Mouse (Mus musculus) stomach, embryonic 15.5 days (tissue): ENCODE results near the gene Dis3l2. TPM values are rescaled to one million over a fixed set of nuclear protein-coding genes. Genes with fewer than 3 reads are reported as not detected.

Experiments used
- ATAC-seq: fragments of 200-750 bp; cut with Nextera tagmentation; 2 replicates; pipeline ENCODE4 v1.8.0; 2017; ENCODE audit warnings: low read depth, moderate number of reproducible peaks, moderate TSS enrichment; ENCODE audit not compliant: insufficient read depth, low FRiP score
- H3K27ac ChIP-seq: fragments of 300-500 bp; sonication (generic); 2 replicates; pipeline ENCODE4 v1.5.1; 2015; ENCODE audit warnings: mild to moderate bottlenecking, inconsistent platforms
- H3K27me3 ChIP-seq: fragments of 300-500 bp; sonication (generic); replicated peaks from 2 replicates; pipeline ENCODE4 v1.6.1; 2015; ENCODE audit warnings: inconsistent platforms
- H3K36me3 ChIP-seq: fragments of 300-500 bp; sonication (generic); 2 replicates; pipeline ENCODE4 v1.6.1; 2015; ENCODE audit warnings: inconsistent platforms
- H3K4me1 ChIP-seq: fragments of 300-500 bp; sonication (generic); 2 replicates; pipeline ENCODE4 v1.6.1; 2015; ENCODE audit warnings: inconsistent platforms
- H3K4me2 ChIP-seq: fragments of 300-500 bp; sonication (generic); 2 replicates; pipeline ENCODE4 v1.6.1; 2015; ENCODE audit warnings: mild to moderate bottlenecking, inconsistent platforms
- H3K4me3 ChIP-seq: fragments of 300-500 bp; sonication (generic); replicated peaks from 2 replicates; pipeline ENCODE4 v1.5.1; 2015; ENCODE audit warnings: inconsistent platforms
- H3K9ac ChIP-seq: fragments of 300-500 bp; sonication (generic); 2 replicates; pipeline ENCODE4 v1.6.1; 2015; ENCODE audit warnings: inconsistent platforms
- H3K9me3 ChIP-seq: fragments of 300-500 bp; sonication (generic); 2 replicates; pipeline ENCODE4 v1.6.1; 2016; ENCODE audit warnings: inconsistent platforms
- WGBS: fragments of 180-500 bp; shearing (Covaris S2); methylation state at CpG from one replicate; pipeline ENCODE4 v1.1.7; 2015; 5-methylcytosine and 5-hydroxymethylcytosine counted together
- polyA plus RNA-seq: library from polyadenylated mRNA; unstranded; fragments of >200 nt; fragmentation: Nextera tagmentation; extraction: Ambion mirVana; gene quantifications from 2 replicates; pipeline ENCODE4 v1.2.1, GENCODE M21; 2015

Gene Dis3l2
- polyA plus RNA-seq, 1 experiment from 2014 or later, result 18.9 TPM

DNA sequence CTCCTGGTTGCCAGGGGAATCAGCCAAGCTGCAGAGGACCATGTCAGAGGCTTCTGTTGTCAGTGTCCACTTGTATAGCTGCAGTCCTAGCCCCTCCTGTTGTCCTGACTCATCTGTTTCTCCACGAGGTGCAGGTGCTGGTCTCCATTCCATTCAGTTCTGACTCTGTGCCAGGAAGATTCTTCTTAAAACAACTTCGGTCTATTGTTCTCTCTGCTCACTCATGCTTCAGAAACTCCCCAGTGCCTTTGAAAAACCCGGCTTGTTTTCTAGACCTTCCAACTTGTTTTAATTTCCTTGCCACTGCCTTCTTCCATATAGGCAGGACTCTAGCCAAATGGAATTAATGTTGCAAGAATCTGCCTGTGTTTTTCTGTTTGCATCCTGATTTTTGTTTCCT is 39.3 kb downstream of the Dis3l2 start:
- H3K4me1 ChIP-seq, result no peaks in the 10 kb centered on the region
- H3K4me2 ChIP-seq, result no peak overlapping the region
- 59% methylated on average over 3 of the region's 3 CpGs for WGBS
- no peaks in the 10 kb centered on the region for H3K36me3 ChIP-seq
- H3K4me3 ChIP-seq, result no peak overlapping the region
- ATAC-seq, result no peak
- no peak overlapping the region for H3K27ac ChIP-seq
- H3K27me3 ChIP-seq, result no peaks in the 10 kb centered on the region
- H3K9me3 ChIP-seq, result no peaks in the 10 kb centered on the region
- no peak overlapping the region for H3K9ac ChIP-seq

DNA sequence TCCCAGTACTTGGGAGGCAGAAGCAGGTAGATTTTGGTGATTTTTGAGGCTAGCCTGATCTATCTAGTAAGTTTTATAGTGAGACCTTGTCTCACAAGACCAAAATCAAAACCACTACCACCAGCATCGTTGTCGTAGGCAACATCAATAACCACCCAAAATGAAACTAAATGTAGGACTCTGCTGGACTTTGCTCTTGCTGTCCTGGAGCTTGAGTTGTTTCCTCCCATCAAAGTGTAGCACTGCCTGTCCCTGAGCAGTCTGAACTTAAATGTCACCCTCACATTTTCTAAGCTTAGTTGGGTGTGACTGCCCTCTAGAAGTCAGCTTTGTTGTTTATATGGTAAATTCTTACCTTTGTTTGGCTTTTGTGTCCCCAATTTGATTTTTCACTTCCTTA is 43.4 kb downstream of the Dis3l2 start:
- Histone ChIP-seq H3K36me3 (no peaks in the 10 kb centered on the region), H3K4me1 (no peaks in the 10 kb centered on the region), H3K9ac (no peak overlapping the region), H3K27me3 (no peaks in the 10 kb centered on the region), H3K4me2 (no peak overlapping the region), H3K9me3 (no peaks in the 10 kb centered on the region), H3K4me3 (no peak overlapping the region), H3K27ac (no peak overlapping the region)
- whole genome bisulfite sequencing, result 96% methylated on average over 2 of the region's 2 CpGs
- no peak for ATAC-seq

DNA sequence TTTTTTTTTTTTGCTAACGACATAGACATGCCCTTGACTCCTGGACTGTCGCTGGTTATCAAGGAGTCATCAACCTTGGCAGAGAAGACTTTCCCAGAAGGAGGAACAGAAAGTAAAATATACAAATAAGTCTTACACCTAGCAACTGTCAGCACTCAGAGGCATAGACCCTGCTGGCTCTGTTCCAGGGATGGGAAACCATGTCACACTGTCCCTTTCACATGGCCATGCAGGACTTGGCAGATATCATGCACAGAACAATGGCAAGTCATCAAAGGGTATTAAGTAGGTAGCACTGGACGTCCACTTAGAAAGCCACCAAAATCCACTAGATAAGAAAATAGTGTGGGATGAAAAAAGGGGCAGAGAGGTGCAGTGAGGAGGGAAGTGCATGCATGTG is 46.5 kb downstream of the Dis3l2 start:
- 69% methylated on average over 3 of the region's 3 CpGs for WGBS
- Histone ChIP-seq H3K27ac (no peak overlapping the region), H3K27me3 (no peaks in the 10 kb centered on the region), H3K9me3 (no peaks in the 10 kb centered on the region), H3K4me2 (no peak overlapping the region), H3K9ac (no peak overlapping the region), H3K4me3 (no peak overlapping the region), H3K36me3 (no peaks in the 10 kb centered on the region), H3K4me1 (no peaks in the 10 kb centered on the region)
- ATAC-seq, result no peak

DNA sequence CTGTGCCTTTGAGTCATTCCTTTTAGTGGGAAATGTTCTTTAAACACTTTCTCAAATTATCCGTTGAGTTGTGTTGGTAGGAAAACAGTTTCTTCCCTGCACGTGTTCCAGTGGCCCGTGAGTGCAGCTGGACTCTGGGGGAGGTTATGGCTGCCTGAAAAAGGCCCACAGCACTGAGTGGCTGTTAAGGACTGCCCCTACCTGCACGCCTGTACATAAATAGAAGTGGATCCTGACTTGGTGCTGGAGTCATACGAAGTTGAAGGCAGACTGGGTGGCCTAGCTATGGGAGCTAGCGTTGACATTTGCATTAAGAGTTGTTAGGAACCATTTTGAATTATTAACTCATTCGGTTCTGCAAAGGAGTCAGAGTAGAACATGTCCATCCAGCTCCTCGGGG is 49.8 kb downstream of the Dis3l2 start:
- no peaks in the 10 kb centered on the region for H3K36me3 ChIP-seq
- ATAC-seq, result no peak
- no peak overlapping the region for H3K4me2 ChIP-seq
- no peak overlapping the region for H3K4me3 ChIP-seq
- WGBS, result 68% methylated on average over 8 of the region's 8 CpGs
- no peaks in the 10 kb centered on the region for H3K27me3 ChIP-seq
- no peak overlapping the region for H3K27ac ChIP-seq
- H3K9ac ChIP-seq, result no peak overlapping the region
- H3K9me3 ChIP-seq, result no peaks in the 10 kb centered on the region
- peaks cover 2% of the 10 kb centered on the region; the same call in 1 of the 2 replicates for H3K4me1 ChIP-seq

DNA sequence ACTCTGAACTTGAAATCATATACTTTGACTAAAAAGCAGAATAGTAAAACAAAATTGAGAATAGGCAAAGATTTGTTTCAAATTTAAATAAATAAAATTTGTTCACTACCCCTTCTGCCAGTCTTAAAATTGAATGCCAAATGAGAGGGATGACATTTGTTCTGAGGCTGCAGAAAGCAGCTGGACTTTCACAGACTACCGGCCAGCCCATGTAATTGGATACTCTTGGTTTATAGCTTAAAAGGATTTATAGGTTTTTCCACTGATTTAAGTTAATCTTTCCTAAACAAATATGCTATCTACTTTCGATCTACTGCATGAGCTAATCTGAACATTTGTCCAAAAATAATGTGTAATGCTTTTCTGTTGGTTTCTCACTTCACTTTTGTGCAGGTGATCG is 50.7 kb downstream of the Dis3l2 start:
- WGBS, result 48% methylated on average over 3 of the region's 3 CpGs
- Histone ChIP-seq H3K9ac (no peak overlapping the region), H3K27ac (no peak overlapping the region), H3K4me3 (no peak overlapping the region), H3K9me3 (no peaks in the 10 kb centered on the region), H3K4me1 (peaks cover 2% of the 10 kb centered on the region; the same call in 1 of the 2 replicates), H3K36me3 (no peaks in the 10 kb centered on the region), H3K4me2 (no peak overlapping the region), H3K27me3 (no peaks in the 10 kb centered on the region)
- no peak for ATAC-seq

- Histone ChIP-seq H3K27me3 (no peaks in the 10 kb centered on the region), H3K4me2 (no peak overlapping the region), H3K36me3 (no peaks in the 10 kb centered on the region), H3K4me3 (no peak overlapping the region), H3K9me3 (no peaks in the 10 kb centered on the region), H3K9ac (no peak overlapping the region), H3K4me1 (peaks cover 2% of the 10 kb centered on the region; the same call in 1 of the 2 replicates), H3K27ac (no peak overlapping the region)
- no peak for ATAC-seq
- WGBS, result 67% methylated on average over 6 of the region's 6 CpGs
These were observed 54.5 kb downstream of the Dis3l2 start for GRCm38 (mm10) chr1:86758091-86758490.

DNA sequence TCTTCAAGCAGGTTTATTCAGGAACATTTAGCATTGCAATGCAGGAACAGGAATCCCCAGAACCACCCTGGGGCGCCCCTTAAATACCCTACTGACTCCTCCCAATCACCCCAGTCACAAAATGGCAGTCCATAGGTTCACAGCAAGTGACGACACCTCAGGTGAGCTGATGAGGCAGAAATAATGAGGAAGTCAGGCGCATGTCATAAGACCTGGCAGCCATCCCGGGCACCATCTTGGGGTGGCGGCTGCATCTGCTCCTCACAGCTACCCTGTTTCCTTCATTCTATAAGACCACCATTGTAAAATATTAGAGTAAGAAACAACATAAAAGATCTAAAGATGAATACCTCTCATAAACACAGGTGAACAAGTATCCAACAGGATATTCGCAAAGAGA is 58.6 kb downstream of the Dis3l2 start:
- no peak overlapping the region for H3K9ac ChIP-seq
- no peaks in the 10 kb centered on the region for H3K36me3 ChIP-seq
- H3K27ac ChIP-seq, result no peak overlapping the region
- H3K4me1 ChIP-seq, result peaks cover 2% of the 10 kb centered on the region; the same call in 1 of the 2 replicates
- H3K4me2 ChIP-seq, result no peak overlapping the region
- WGBS, result 92% methylated on average over 6 of the region's 6 CpGs
- H3K9me3 ChIP-seq, result no peaks in the 10 kb centered on the region
- no peak overlapping the region for H3K4me3 ChIP-seq
- ATAC-seq, result no peak
- no peaks in the 10 kb centered on the region for H3K27me3 ChIP-seq

DNA sequence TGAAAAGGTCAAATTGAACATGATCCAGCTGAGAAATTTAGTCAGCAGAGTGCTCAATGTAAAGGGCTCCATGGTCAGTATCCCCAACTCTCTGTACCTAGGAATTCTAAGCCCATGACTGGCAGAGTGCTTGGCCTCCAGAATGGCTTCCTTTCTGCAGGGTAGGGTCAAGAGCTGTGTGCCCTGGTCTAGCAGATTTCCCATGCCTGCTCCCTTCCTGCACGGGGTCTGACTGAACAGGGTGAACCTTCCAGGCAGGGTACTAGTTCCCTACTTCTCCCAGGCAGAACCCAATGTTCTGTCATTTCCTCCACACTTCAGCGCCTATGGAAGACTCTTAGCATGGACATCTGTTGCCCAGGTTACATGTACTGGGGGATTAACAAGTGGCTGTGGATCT is 97.6 kb downstream of the Dis3l2 start:
- ATAC-seq, result no peak
- no peaks in the 10 kb centered on the region for H3K27me3 ChIP-seq
- H3K4me2 ChIP-seq, result no peak overlapping the region
- 96% methylated on average over 2 of the region's 2 CpGs for WGBS
- H3K4me3 ChIP-seq, result no peak overlapping the region
- no peaks in the 10 kb centered on the region for H3K9me3 ChIP-seq
- H3K9ac ChIP-seq, result no peak overlapping the region
- H3K27ac ChIP-seq, result no peak overlapping the region
- no peaks in the 10 kb centered on the region for H3K36me3 ChIP-seq
- H3K4me1 ChIP-seq, result no peaks in the 10 kb centered on the region

GRCm38 (mm10) chr1:86811756-86812155 is 108.1 kb downstream of the Dis3l2 start:
- no peaks in the 10 kb centered on the region for H3K36me3 ChIP-seq
- H3K9me3 ChIP-seq, result no peaks in the 10 kb centered on the region
- no peaks in the 10 kb centered on the region for H3K27me3 ChIP-seq
- H3K4me3 ChIP-seq, result no peak overlapping the region
- no peak overlapping the region for H3K27ac ChIP-seq
- no peak overlapping the region for H3K9ac ChIP-seq
- WGBS, result 59% methylated on average over 3 of the region's 3 CpGs
- ATAC-seq, result no peak
- no peak overlapping the region for H3K4me2 ChIP-seq
- no peaks in the 10 kb centered on the region for H3K4me1 ChIP-seq

DNA sequence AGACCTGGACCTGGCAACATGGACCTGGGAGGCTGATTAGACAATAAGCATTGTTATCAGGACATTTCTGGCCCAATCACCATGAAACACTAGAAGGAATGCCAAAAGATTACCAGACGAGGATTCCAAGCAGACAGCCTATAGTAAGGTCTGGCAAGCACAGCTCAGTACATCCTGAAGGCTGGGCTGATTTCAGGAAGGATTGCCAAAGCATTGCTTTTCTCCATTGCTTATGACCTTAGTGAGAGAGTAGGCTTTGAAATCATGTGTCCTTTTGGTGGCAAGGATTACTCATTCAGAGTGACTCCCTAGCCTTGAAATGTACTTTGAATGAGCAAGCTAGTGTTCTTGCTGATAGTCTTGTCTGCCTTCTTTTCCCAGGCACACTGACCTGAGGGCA is 118.7 kb downstream of the Dis3l2 start:
- 38% methylated on average over 1 of the region's 1 CpGs for WGBS
- no peak for ATAC-seq
- Histone ChIP-seq H3K9ac (no peak overlapping the region), H3K4me1 (no peaks in the 10 kb centered on the region), H3K9me3 (no peaks in the 10 kb centered on the region), H3K36me3 (no peaks in the 10 kb centered on the region), H3K27me3 (no peaks in the 10 kb centered on the region), H3K27ac (no peak overlapping the region), H3K4me2 (no peak overlapping the region), H3K4me3 (no peak overlapping the region)

DNA sequence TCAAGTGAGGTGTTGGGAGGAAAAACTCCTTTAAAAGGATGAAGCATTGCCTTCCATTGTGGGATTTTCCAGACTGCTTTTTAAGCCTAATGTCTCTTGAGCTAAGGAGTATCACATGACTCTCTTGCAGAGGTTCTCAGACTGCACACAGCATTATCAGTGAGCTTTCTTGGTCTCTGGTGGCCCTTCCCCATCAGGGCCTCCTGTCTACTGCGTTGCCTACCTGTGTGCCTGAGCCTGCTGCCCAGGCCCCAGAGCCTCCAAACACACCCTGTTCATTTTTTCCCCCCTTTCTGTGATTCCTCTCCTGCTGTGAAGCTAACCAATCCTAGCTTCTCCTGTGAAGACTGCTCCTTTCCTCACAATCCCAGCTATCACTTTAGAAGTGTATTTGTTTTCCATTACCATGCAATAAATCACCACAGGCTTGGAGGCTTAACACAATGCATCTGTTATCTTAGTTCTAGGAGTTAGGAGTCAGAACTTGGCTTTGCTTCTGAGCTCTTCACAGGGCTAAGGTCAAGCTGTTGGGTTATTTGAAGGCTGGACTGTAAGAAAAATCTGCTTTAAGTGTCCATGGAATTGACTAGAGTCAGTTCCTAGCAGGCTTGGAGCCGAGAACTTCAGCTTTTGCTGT is 130.9 kb downstream of the Dis3l2 start:
- no peak for ATAC-seq
- no peaks in the 10 kb centered on the region for H3K27me3 ChIP-seq
- H3K9ac ChIP-seq, result no peak overlapping the region
- no peak overlapping the region for H3K4me3 ChIP-seq
- no peaks in the 10 kb centered on the region for H3K9me3 ChIP-seq
- 29% methylated on average over 2 of the region's 2 CpGs for WGBS
- H3K4me1 ChIP-seq, result no peaks in the 10 kb centered on the region
- no peak overlapping the region for H3K27ac ChIP-seq
- no peak overlapping the region for H3K4me2 ChIP-seq
- H3K36me3 ChIP-seq, result no peaks in the 10 kb centered on the region

DNA sequence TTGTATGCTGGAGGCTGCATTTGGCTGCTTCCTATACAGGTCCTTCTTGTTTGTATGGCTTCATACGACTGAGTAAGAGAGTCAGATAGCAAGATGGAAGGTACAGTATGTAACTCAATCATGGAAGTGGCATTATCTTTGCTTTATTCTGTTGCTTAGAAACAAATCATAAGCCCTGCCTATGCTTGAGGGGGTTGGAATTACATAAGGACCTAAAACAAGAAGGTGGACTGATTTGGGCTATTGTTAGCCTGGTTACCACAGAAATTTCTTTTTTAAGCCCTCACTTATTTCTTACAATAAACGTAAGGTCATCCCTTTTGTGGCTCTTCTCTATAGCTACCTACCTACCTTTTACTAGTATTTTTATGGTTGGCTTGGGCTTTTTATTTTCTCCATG is 131.4 kb downstream of the Dis3l2 start:
- H3K4me2 ChIP-seq, result no peak overlapping the region
- no peak overlapping the region for H3K4me3 ChIP-seq
- H3K9me3 ChIP-seq, result no peaks in the 10 kb centered on the region
- H3K9ac ChIP-seq, result no peak overlapping the region
- H3K36me3 ChIP-seq, result no peaks in the 10 kb centered on the region
- H3K27me3 ChIP-seq, result no peaks in the 10 kb centered on the region
- 59% methylated on average over 2 of the region's 2 CpGs for whole genome bisulfite sequencing
- H3K27ac ChIP-seq, result no peak overlapping the region
- H3K4me1 ChIP-seq, result no peaks in the 10 kb centered on the region
- ATAC-seq, result no peak

DNA sequence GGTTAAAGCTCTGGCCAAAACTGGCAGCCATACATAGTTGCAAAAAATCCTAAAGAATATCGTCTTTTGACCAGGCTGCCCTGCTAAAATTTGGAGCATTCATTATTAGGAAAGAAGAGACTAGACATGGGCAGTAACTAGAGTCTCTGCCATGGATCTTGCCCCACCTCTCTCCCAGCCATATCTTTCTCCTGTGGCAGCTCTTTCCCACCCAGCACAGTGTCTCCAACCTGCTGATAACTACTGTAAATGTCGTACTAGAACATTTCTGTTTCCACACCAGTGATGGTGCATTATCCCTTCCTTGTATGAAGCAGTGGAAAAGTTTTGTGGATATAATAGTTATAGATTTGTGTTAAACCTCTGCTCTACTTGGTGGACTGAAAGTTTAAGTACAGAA is 147.1 kb downstream of the Dis3l2 start:
- Histone ChIP-seq H3K27me3 (no peaks in the 10 kb centered on the region), H3K4me1 (no peaks in the 10 kb centered on the region), H3K9ac (no peak overlapping the region), H3K27ac (no peak overlapping the region), H3K4me3 (no peak overlapping the region), H3K36me3 (no peaks in the 10 kb centered on the region), H3K4me2 (no peak overlapping the region), H3K9me3 (no peaks in the 10 kb centered on the region)
- ATAC-seq, result no peak
- WGBS, result 87% methylated on average over 2 of the region's 2 CpGs
